Mouse (Mus musculus): Measurements from ENCODE around the gene Nfyc. TPM values are rescaled to one million over a fixed set of nuclear protein-coding genes. Genes with fewer than 3 reads are reported as not detected.

Nfyc gene
- 79.8 and 81.7 TPM in 2 replicates for polyA plus RNA-seq (2015; fragmentation: Nextera tagmentation; extraction: Ambion mirVana)

DNA sequence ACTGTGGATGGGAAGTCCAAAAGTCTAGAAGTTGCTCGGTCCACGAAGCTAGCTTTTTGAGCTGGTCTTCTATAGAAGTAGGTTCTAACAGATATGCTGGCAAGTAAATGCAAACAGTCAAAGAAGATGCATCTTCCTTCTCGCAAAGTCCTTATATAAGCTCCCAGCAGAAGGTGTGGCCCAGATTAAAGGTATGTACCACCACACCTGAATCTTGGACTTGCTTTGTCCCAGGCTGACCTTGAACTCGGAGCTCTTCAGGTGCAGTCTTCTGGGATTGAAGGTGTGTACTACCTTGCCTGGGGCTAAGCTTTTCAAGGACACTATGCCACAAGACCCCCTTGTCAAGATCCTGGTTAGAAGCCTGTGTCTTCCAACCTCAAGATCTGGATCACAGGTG lies at the start of gene Nfyc:
Nfyc (minus strand) TSS at position 101 of the 400 bp plus-strand sequence.
- no peak for ATAC-seq (ENCODE audit: insufficient read depth, low FRiP score)
- 87% methylated on average over 4 of the region's 4 CpGs for WGBS
- H3K9me3 ChIP-seq (replicated peaks; ENCODE audit: control insufficient read depth, low read length): no peaks in the 10 kb centered on the region

DNA sequence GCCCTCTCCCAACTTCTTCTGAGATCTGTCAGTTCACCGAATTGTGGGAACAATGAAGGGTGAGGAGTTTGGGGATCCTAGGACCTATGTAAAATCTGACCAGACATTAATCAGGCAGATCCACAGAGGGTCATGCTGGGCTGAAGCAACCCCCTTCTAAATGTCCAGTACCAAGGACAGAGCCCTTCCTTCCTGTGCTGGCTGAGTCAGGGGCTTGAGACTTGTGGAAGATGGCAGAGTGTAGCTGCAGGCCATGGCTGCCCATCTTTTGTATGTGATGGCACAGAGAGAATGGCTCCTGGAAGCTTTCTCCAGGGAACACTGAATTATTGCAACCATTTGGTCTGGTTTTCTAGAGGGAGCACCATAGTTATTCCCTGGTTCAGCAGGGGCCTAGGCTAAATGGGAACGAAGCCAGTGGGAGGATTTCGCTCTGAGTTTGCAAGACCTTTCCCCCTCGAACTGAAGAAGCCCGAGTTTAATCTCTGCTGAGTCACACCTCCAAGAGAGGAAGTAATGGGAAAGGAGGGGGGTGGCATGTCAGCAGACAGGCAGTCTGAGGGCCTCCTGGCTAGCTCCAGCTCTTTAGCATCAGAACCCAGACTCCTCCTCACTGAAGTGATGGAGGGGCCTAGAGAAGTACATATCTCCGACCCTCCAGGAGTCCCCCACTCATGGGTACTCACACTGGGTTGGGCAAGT lies 49.5 kb upstream of the Nfyc start:
- no peak for ATAC-seq (ENCODE audit: insufficient read depth, low FRiP score)
- Histone ChIP-seq H3K9me3 (replicated peaks; ENCODE audit: control insufficient read depth, low read length) (no peaks in the 10 kb centered on the region), H3K4me3 (replicated peaks; ENCODE audit: low read length) (no peak overlapping the region), H3K4me1 (ENCODE audit: control insufficient read depth, insufficient read depth, low read length) (peaks cover 5% of the 10 kb centered on the region; the same call in 1 of the 2 replicates), H3K4me2 (ENCODE audit: low read depth, low read length) (no peak overlapping the region), H3K27ac (ENCODE audit: low read length) (no peak overlapping the region), H3K36me3 (ENCODE audit: control insufficient read depth, insufficient read depth, low read length) (no peaks in the 10 kb centered on the region), H3K9ac (ENCODE audit: low read length) (no peak overlapping the region), H3K27me3 (ENCODE audit: control insufficient read depth, insufficient read depth, low read length) (no peaks in the 10 kb centered on the region)
- WGBS: 48% methylated on average over 6 of the region's 6 CpGs

More for the DNA sequence above, at the start of gene Nfyc:
- no peak within 1 kb of the TSS for H3K9ac ChIP-seq (ENCODE audit: low read length)
- H3K4me3 ChIP-seq (replicated peaks; ENCODE audit: low read length): no peak within 1 kb of the TSS
- H3K4me2 ChIP-seq (ENCODE audit: low read depth, low read length): no peak within 1 kb of the TSS
- no peaks in the 10 kb centered on the region for H3K27me3 ChIP-seq (ENCODE audit: control insufficient read depth, insufficient read depth, low read length)
- H3K36me3 ChIP-seq (ENCODE audit: control insufficient read depth, insufficient read depth, low read length): no peaks in the 10 kb centered on the region
- no peak within 1 kb of the TSS for H3K27ac ChIP-seq (ENCODE audit: low read length)
- H3K4me1 ChIP-seq (ENCODE audit: control insufficient read depth, insufficient read depth, low read length): 0 out of 2 replicates have a peak, but pooled peaks cover under 1% of the 10 kb centered on the region

DNA sequence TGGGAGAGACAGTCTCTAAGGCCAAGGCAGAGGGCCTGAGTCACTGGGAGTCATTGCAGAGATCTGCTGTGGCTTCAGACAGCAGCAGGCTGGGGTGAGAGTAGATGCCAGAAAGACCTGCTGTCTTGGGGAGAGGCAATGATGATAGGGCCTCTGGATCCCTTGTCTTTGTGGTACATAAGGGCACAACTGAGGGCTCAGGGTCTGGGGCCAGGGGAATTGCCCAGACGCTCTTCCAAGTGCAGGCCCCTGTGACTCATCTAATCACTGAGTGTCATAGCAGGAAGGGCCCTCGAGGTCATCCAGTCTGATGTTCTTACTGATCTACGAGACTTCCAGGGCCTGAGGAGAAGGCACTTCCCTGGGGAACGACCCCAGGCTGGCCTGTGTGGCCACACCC lies 48.0 kb upstream of the Nfyc start:
- 29% methylated on average over 4 of the region's 4 CpGs for WGBS
- Histone ChIP-seq H3K4me2 (ENCODE audit: low read depth, low read length) (no peak overlapping the region), H3K27me3 (ENCODE audit: control insufficient read depth, insufficient read depth, low read length) (no peaks in the 10 kb centered on the region), H3K9ac (ENCODE audit: low read length) (no peak overlapping the region), H3K9me3 (replicated peaks; ENCODE audit: control insufficient read depth, low read length) (no peaks in the 10 kb centered on the region), H3K4me1 (ENCODE audit: control insufficient read depth, insufficient read depth, low read length) (no peaks in the 10 kb centered on the region), H3K27ac (ENCODE audit: low read length) (no peak overlapping the region), H3K4me3 (replicated peaks; ENCODE audit: low read length) (no peak overlapping the region), H3K36me3 (ENCODE audit: control insufficient read depth, insufficient read depth, low read length) (no peaks in the 10 kb centered on the region)
- no peak for ATAC-seq (ENCODE audit: insufficient read depth, low FRiP score)

- H3K4me3 ChIP-seq (replicated peaks; ENCODE audit: low read length): no peak overlapping the region
- no peak for ATAC-seq (ENCODE audit: insufficient read depth, low FRiP score)
- no peak overlapping the region for H3K4me2 ChIP-seq (ENCODE audit: low read depth, low read length)
- WGBS: 52% methylated on average over 3 of the region's 3 CpGs
- no peaks in the 10 kb centered on the region for H3K27me3 ChIP-seq (ENCODE audit: control insufficient read depth, insufficient read depth, low read length)
- H3K9ac ChIP-seq (ENCODE audit: low read length): no peak overlapping the region
- H3K27ac ChIP-seq (ENCODE audit: low read length): no peak overlapping the region
- no peaks in the 10 kb centered on the region for H3K36me3 ChIP-seq (ENCODE audit: control insufficient read depth, insufficient read depth, low read length)
- no peaks in the 10 kb centered on the region for H3K4me1 ChIP-seq (ENCODE audit: control insufficient read depth, insufficient read depth, low read length)
- H3K9me3 ChIP-seq (replicated peaks; ENCODE audit: control insufficient read depth, low read length): no peaks in the 10 kb centered on the region
Observed at GRCm38 (mm10) chr4:120878728-120879127, 47.4 kb upstream of the Nfyc start.

- no peak for ATAC-seq (ENCODE audit: insufficient read depth, low FRiP score)
- no peak overlapping the region for H3K27ac ChIP-seq (ENCODE audit: low read length)
- no peak overlapping the region for H3K4me2 ChIP-seq (ENCODE audit: low read depth, low read length)
- WGBS: 40% methylated on average over 3 of the region's 3 CpGs
- no peaks in the 10 kb centered on the region for H3K4me1 ChIP-seq (ENCODE audit: control insufficient read depth, insufficient read depth, low read length)
- H3K27me3 ChIP-seq (ENCODE audit: control insufficient read depth, insufficient read depth, low read length): no peaks in the 10 kb centered on the region
- H3K9me3 ChIP-seq (replicated peaks; ENCODE audit: control insufficient read depth, low read length): no peaks in the 10 kb centered on the region
- H3K36me3 ChIP-seq (ENCODE audit: control insufficient read depth, insufficient read depth, low read length): no peaks in the 10 kb centered on the region
- no peak overlapping the region for H3K4me3 ChIP-seq (replicated peaks; ENCODE audit: low read length)
- no peak overlapping the region for H3K9ac ChIP-seq (ENCODE audit: low read length)
Observed at GRCm38 (mm10) chr4:120875961-120876360, 44.6 kb upstream of the Nfyc start.

- WGBS: 56% methylated on average over 7 of the region's 7 CpGs
- no peak overlapping the region for H3K9ac ChIP-seq (ENCODE audit: low read length)
Observed at GRCm38 (mm10) chr4:120870262-120870748, 38.9 kb upstream of the Nfyc start.

DNA sequence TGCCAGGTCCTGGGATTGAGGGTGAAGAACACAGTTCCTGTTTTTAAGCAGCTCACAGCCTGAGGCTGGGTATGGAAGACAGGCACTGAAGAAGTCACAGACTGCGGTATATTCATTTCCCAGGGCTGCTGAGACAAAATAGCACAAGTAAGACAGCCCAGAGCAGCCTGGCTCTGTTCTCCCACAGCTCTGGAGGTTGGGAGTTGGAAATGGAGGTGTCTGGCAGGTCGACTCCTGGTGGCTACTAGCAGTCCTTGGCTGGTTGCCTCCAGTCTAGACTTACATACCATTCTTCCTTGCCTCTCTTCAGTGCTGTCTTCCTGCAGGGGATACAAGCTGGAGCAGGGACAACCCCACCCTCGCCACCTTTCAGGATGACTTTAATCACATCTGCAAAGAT lies 37.6 kb upstream of the Nfyc start:
- H3K27me3 ChIP-seq (ENCODE audit: control insufficient read depth, insufficient read depth, low read length): no peaks in the 10 kb centered on the region
- no peaks in the 10 kb centered on the region for H3K4me1 ChIP-seq (ENCODE audit: control insufficient read depth, insufficient read depth, low read length)
- H3K27ac ChIP-seq (ENCODE audit: low read length): no peak overlapping the region
- WGBS: 64% methylated on average over 3 of the region's 3 CpGs
- no peak for ATAC-seq (ENCODE audit: insufficient read depth, low FRiP score)
- H3K4me2 ChIP-seq (ENCODE audit: low read depth, low read length): no peak overlapping the region
- no peaks in the 10 kb centered on the region for H3K36me3 ChIP-seq (ENCODE audit: control insufficient read depth, insufficient read depth, low read length)
- H3K9ac ChIP-seq (ENCODE audit: low read length): no peak overlapping the region
- H3K9me3 ChIP-seq (replicated peaks; ENCODE audit: control insufficient read depth, low read length): no peaks in the 10 kb centered on the region
- no peak overlapping the region for H3K4me3 ChIP-seq (replicated peaks; ENCODE audit: low read length)

More at GRCm38 (mm10) chr4:120870262-120870748, 38.9 kb upstream of the Nfyc start:
- Histone ChIP-seq H3K36me3 (ENCODE audit: control insufficient read depth, insufficient read depth, low read length) (no peaks in the 10 kb centered on the region), H3K4me2 (ENCODE audit: low read depth, low read length) (no peak overlapping the region), H3K4me3 (replicated peaks; ENCODE audit: low read length) (no peak overlapping the region), H3K27ac (ENCODE audit: low read length) (no peak overlapping the region), H3K4me1 (ENCODE audit: control insufficient read depth, insufficient read depth, low read length) (no peaks in the 10 kb centered on the region), H3K9me3 (replicated peaks; ENCODE audit: control insufficient read depth, low read length) (no peaks in the 10 kb centered on the region), H3K27me3 (ENCODE audit: control insufficient read depth, insufficient read depth, low read length) (no peaks in the 10 kb centered on the region)
- no peak for ATAC-seq (ENCODE audit: insufficient read depth, low FRiP score)

- no peak overlapping the region for H3K9ac ChIP-seq (ENCODE audit: low read length)
- no peak for ATAC-seq (ENCODE audit: insufficient read depth, low FRiP score)
- no peaks in the 10 kb centered on the region for H3K9me3 ChIP-seq (replicated peaks; ENCODE audit: control insufficient read depth, low read length)
- H3K27me3 ChIP-seq (ENCODE audit: control insufficient read depth, insufficient read depth, low read length): no peaks in the 10 kb centered on the region
- H3K4me1 ChIP-seq (ENCODE audit: control insufficient read depth, insufficient read depth, low read length): no peaks in the 10 kb centered on the region
- 71% methylated on average over 5 of the region's 5 CpGs for WGBS
- no peak overlapping the region for H3K27ac ChIP-seq (ENCODE audit: low read length)
- H3K36me3 ChIP-seq (ENCODE audit: control insufficient read depth, insufficient read depth, low read length): no peaks in the 10 kb centered on the region
- no peak overlapping the region for H3K4me3 ChIP-seq (replicated peaks; ENCODE audit: low read length)
- H3K4me2 ChIP-seq (ENCODE audit: low read depth, low read length): no peak overlapping the region
Observed at GRCm38 (mm10) chr4:120868246-120868645, 36.9 kb upstream of the Nfyc start.

GRCm38 (mm10) chr4:120866211-120866610 lies 34.8 kb upstream of the Nfyc start:
- Histone ChIP-seq H3K4me3 (replicated peaks; ENCODE audit: low read length) (no peak overlapping the region), H3K9ac (ENCODE audit: low read length) (no peak overlapping the region), H3K27me3 (ENCODE audit: control insufficient read depth, insufficient read depth, low read length) (no peaks in the 10 kb centered on the region), H3K4me1 (ENCODE audit: control insufficient read depth, insufficient read depth, low read length) (no peaks in the 10 kb centered on the region), H3K9me3 (replicated peaks; ENCODE audit: control insufficient read depth, low read length) (no peaks in the 10 kb centered on the region), H3K4me2 (ENCODE audit: low read depth, low read length) (no peak overlapping the region), H3K36me3 (ENCODE audit: control insufficient read depth, insufficient read depth, low read length) (no peaks in the 10 kb centered on the region), H3K27ac (ENCODE audit: low read length) (no peak overlapping the region)
- ATAC-seq (ENCODE audit: insufficient read depth, low FRiP score): peak; percentile 30; the same call in 1 of the 2 replicates
- WGBS: 5% methylated on average over 6 of the region's 6 CpGs
